Mouse (Mus musculus) hindbrain, embryonic 16.5 days (tissue): Measurements from ENCODE around the gene Vil1. TPM values are rescaled to one million over a fixed set of nuclear protein-coding genes. Genes with fewer than 3 reads are reported as not detected.

Experiments used
- ATAC-seq: fragments of 200-750 bp; cut with Nextera tagmentation; 2 replicates; pipeline ENCODE4 v1.8.0; 2017; ENCODE audit warnings: moderate TSS enrichment, moderate library complexity
- H3K27ac ChIP-seq: fragments of 300-500 bp; sonication (generic); 2 replicates; pipeline ENCODE4 v1.5.1; 2014; ENCODE audit warnings: low read depth, mild to moderate bottlenecking, control low read depth, low read length, moderate library complexity
- H3K27me3 ChIP-seq: fragments of 300-500 bp; sonication (generic); replicated peaks from 2 replicates; pipeline ENCODE4 v1.6.1; 2014; ENCODE audit warnings: low read length; ENCODE audit not compliant: control insufficient read depth, insufficient read depth
- H3K36me3 ChIP-seq: fragments of 300-500 bp; sonication (generic); 2 replicates; pipeline ENCODE4 v1.6.1; 2014; ENCODE audit warnings: mild to moderate bottlenecking, low read length, moderate library complexity, mixed read lengths; ENCODE audit not compliant: control insufficient read depth, insufficient read depth
- H3K4me1 ChIP-seq: fragments of 300-500 bp; sonication (generic); 2 replicates; pipeline ENCODE4 v1.6.1; 2014; ENCODE audit warnings: low read depth, low read length; ENCODE audit not compliant: control insufficient read depth, insufficient read depth
- H3K4me2 ChIP-seq: fragments of 300-500 bp; sonication (generic); 2 replicates; pipeline ENCODE4 v1.6.1; 2014; ENCODE audit warnings: mild to moderate bottlenecking, low read length, control low read depth, moderate library complexity
- H3K4me3 ChIP-seq: fragments of 300-500 bp; sonication (generic); 2 replicates; pipeline ENCODE4 v1.5.1; 2014; ENCODE audit warnings: mild to moderate bottlenecking, low read length, control low read depth, moderate library complexity
- H3K9ac ChIP-seq: fragments of 300-500 bp; sonication (generic); 2 replicates; pipeline ENCODE4 v1.6.1; 2014; ENCODE audit warnings: low read depth, mild to moderate bottlenecking, control low read depth, low read length, moderate library complexity
- H3K9me3 ChIP-seq: fragments of 300-500 bp; sonication (generic); 2 replicates; pipeline ENCODE4 v1.6.1; 2014; ENCODE audit warnings: mild to moderate bottlenecking, low read length, moderate library complexity; ENCODE audit not compliant: control insufficient read depth
- WGBS: fragments of 180-500 bp; shearing (Covaris S2); extraction: QIAGEN DNeasy Blood & Tissue Kit; methylation state at CpG from one replicate; pipeline ENCODE4 v1.1.7; 2014; 5-methylcytosine and 5-hydroxymethylcytosine counted together
- polyA plus RNA-seq: library from polyadenylated mRNA; unstranded; fragments of >200 nt; fragmentation: Nextera tagmentation; extraction: Ambion mirVana; gene quantifications from 2 replicates; pipeline ENCODE4 v1.2.1, GENCODE M21; 2015

Vil1 gene
- polyA plus RNA-seq, 1 experiment from 2014 or later = 0.19 TPM

GRCm38 (mm10) chr1:74385531-74385930 is 23.6 kb upstream of the Vil1 start:
- Histone ChIP-seq H3K36me3 (no peaks in the 10 kb centered on the region), H3K27ac (no peak overlapping the region), H3K4me1 (peaks cover 13% of the 10 kb centered on the region), H3K27me3 (peaks cover 4% of the 10 kb centered on the region; the same call in 1 of the 2 replicates), H3K4me3 (no peak overlapping the region), H3K4me2 (no peak overlapping the region), H3K9ac (no peak overlapping the region), H3K9me3 (no peaks in the 10 kb centered on the region)
- 88% methylated on average over 8 of the region's 8 CpGs for WGBS
- no peak for ATAC-seq

- Histone ChIP-seq H3K4me2 (peak overlapping the region; percentile 87), H3K4me3 (peak overlapping the region; percentile 81), H3K9ac (peak overlapping the region; percentile 83), H3K36me3 (no peaks in the 10 kb centered on the region), H3K27me3 (peaks cover 6% of the 10 kb centered on the region; the same call in 1 of the 2 replicates), H3K27ac (peak overlapping the region; percentile 96), H3K9me3 (no peaks in the 10 kb centered on the region), H3K4me1 (peaks cover 16% of the 10 kb centered on the region)
- ATAC-seq = no peak
- 54% methylated on average over 7 of the region's 10 CpGs for WGBS
These were observed 22.8 kb upstream of the Vil1 start for GRCm38 (mm10) chr1:74386363-74386713.

GRCm38 (mm10) chr1:74386714-74387385 is 22.3 kb upstream of the Vil1 start:
- peaks cover 16% of the 10 kb centered on the region for H3K4me1 ChIP-seq
- H3K9ac ChIP-seq = peak overlapping the region; percentile 83
- H3K9me3 ChIP-seq = no peaks in the 10 kb centered on the region
- 0% methylated on average over 26 of the region's 26 CpGs for WGBS
- H3K27me3 ChIP-seq = peaks cover 6% of the 10 kb centered on the region; the same call in 1 of the 2 replicates
- no peaks in the 10 kb centered on the region for H3K36me3 ChIP-seq
- peak overlapping the region; percentile 96 for H3K27ac ChIP-seq
- peak overlapping the region; percentile 81 for H3K4me3 ChIP-seq
- peak; percentile 92 for ATAC-seq
- peak overlapping the region; percentile 87 for H3K4me2 ChIP-seq

- peaks cover 20% of the 10 kb centered on the region for H3K4me1 ChIP-seq
- no peaks in the 10 kb centered on the region for H3K9me3 ChIP-seq
- no peaks in the 10 kb centered on the region for H3K36me3 ChIP-seq
- no peak for ATAC-seq
- peak overlapping the region; percentile 83; the same call in 1 of the 2 replicates for H3K9ac ChIP-seq
- H3K4me2 ChIP-seq = peak overlapping the region; percentile 87
- H3K4me3 ChIP-seq = peak overlapping the region; percentile 81
- H3K27ac ChIP-seq = peak overlapping the region; percentile 96
- 48% methylated on average over 15 of the region's 15 CpGs for WGBS
- peaks cover 6% of the 10 kb centered on the region; the same call in 1 of the 2 replicates for H3K27me3 ChIP-seq
These were observed 21.7 kb upstream of the Vil1 start for GRCm38 (mm10) chr1:74387386-74387988.

GRCm38 (mm10) chr1:74388398-74388920 is 20.7 kb upstream of the Vil1 start:
- H3K9ac ChIP-seq = no peak overlapping the region
- H3K4me1 ChIP-seq = peaks cover 26% of the 10 kb centered on the region
- H3K36me3 ChIP-seq = no peaks in the 10 kb centered on the region
- H3K9me3 ChIP-seq = no peaks in the 10 kb centered on the region
- H3K4me2 ChIP-seq = no peak overlapping the region
- no peak for ATAC-seq
- no peak overlapping the region for H3K4me3 ChIP-seq
- H3K27ac ChIP-seq = no peak overlapping the region
- H3K27me3 ChIP-seq = peaks cover 6% of the 10 kb centered on the region; the same call in 1 of the 2 replicates
- 78% methylated on average over 7 of the region's 7 CpGs for WGBS

GRCm38 (mm10) chr1:74389831-74390286 is 19.3 kb upstream of the Vil1 start:
- peaks cover 3% of the 10 kb centered on the region; the same call in 1 of the 2 replicates for H3K36me3 ChIP-seq
- no peak for ATAC-seq
- no peaks in the 10 kb centered on the region for H3K9me3 ChIP-seq
- WGBS = 5% methylated on average over 29 of the region's 29 CpGs
- peak overlapping the region; percentile 18 for H3K4me3 ChIP-seq
- peak overlapping the region; percentile 47 for H3K4me2 ChIP-seq
- H3K27ac ChIP-seq = no peak overlapping the region
- H3K9ac ChIP-seq = peak overlapping the region; percentile 0; the same call in 1 of the 2 replicates
- peaks cover 26% of the 10 kb centered on the region for H3K4me1 ChIP-seq
- peaks cover 6% of the 10 kb centered on the region; the same call in 1 of the 2 replicates for H3K27me3 ChIP-seq

- ATAC-seq = no peak
- H3K36me3 ChIP-seq = peaks cover 7% of the 10 kb centered on the region
- peak overlapping the region; percentile 0; the same call in 1 of the 2 replicates for H3K9ac ChIP-seq
- 7% methylated on average over 21 of the region's 21 CpGs for WGBS
- H3K4me3 ChIP-seq = peak overlapping the region; percentile 18
- H3K9me3 ChIP-seq = no peaks in the 10 kb centered on the region
- H3K27me3 ChIP-seq = peaks cover 6% of the 10 kb centered on the region; the same call in 1 of the 2 replicates
- H3K27ac ChIP-seq = no peak overlapping the region
- peak overlapping the region; percentile 47 for H3K4me2 ChIP-seq
- peaks cover 26% of the 10 kb centered on the region for H3K4me1 ChIP-seq
These were observed 18.8 kb upstream of the Vil1 start for GRCm38 (mm10) chr1:74390287-74390906.

- Histone ChIP-seq H3K4me2 (peak within 1 kb of the TSS; percentile 96), H3K27ac (peak within 1 kb of the TSS; percentile 87), H3K9me3 (no peaks in the 10 kb centered on the region)
These were observed 18.0 kb upstream of the Vil1 start, which contains the start of gene Ctdsp1 for GRCm38 (mm10) chr1:74390924-74391748. Gene Ctdsp1, plus strand, starts transcription at chr1:74391509.

More at GRCm38 (mm10) chr1:74390924-74391748, 18.0 kb upstream of the Vil1 start, which contains the start of gene Ctdsp1:
- 2% methylated on average over 49 of the region's 51 CpGs for WGBS
- ATAC-seq = peak; percentile 80
- Histone ChIP-seq H3K36me3 (peaks cover 7% of the 10 kb centered on the region), H3K4me3 (peak within 1 kb of the TSS; percentile 95), H3K9ac (peak within 1 kb of the TSS; percentile 85), H3K4me1 (peaks cover 26% of the 10 kb centered on the region), H3K27me3 (peaks cover 6% of the 10 kb centered on the region; the same call in 1 of the 2 replicates)
